11 mouse cellular contexts compared by ENCODE assay signal in the genomic region with DNA sequence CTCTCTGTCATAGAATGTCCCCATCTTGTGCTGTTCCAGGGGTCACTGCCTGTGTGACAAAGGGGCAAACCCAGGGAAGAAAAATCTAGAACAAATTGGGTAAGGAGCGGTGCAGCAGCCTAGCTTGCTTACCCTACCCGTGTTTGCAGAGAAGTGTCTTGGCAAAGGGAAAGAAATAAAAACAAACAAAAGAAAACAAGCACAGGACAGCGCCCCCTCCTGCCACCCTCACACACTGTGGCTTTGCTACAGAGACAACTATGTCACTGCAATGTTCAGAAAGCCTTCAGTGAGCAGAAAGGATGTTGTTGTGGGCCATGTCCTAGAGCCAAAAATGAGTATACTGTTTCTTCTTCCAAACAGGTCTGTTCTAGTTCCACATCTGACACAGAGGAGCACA.
"Had no signal": no experiment of that assay in that cellular context is flagged by ENCODE, and none has a peak within 500 bp of the region (broad histone marks: within the 10 kb centered on the region; RNA-seq: fewer than 3 reads in every experiment).

No protein-coding gene starts in this region.

- H3K36me3 ChIP-seq: limb, embryonic 10.5 days; lung, embryonic 15.5 days; neural tube, embryonic 12.5 days had no signal

- H3K4me1 ChIP-seq: lung, embryonic 15.5 days; neural tube, embryonic 12.5 days had no signal

- H3K27me3 ChIP-seq: lung, embryonic 15.5 days; neural tube, embryonic 12.5 days had no signal

- H3K9ac ChIP-seq: liver, embryonic 14.5 days; lung, embryonic 15.5 days; neural tube, embryonic 12.5 days had no signal

- H3K4me2 ChIP-seq: lung, embryonic 15.5 days; neural tube, embryonic 12.5 days had no signal

- DNase-seq: kidney, adult 2 months; kidney, postnatal 36 days; lung, postnatal 36 days; midbrain, embryonic 14.5 days; spleen, adult 18-20 months; thymus, adult 2 months; thymus, postnatal 25 days had no signal

- H3K9me3 ChIP-seq: limb, embryonic 10.5 days; lung, embryonic 15.5 days; neural tube, embryonic 12.5 days had no signal

- H3K4me3 ChIP-seq: limb, embryonic 10.5 days; lung, embryonic 15.5 days; neural tube, embryonic 12.5 days had no signal

- H3K27ac ChIP-seq: limb, embryonic 10.5 days; liver, embryonic 14.5 days; lung, embryonic 15.5 days; neural tube, embryonic 12.5 days had no signal
